In the genomic region with DNA sequence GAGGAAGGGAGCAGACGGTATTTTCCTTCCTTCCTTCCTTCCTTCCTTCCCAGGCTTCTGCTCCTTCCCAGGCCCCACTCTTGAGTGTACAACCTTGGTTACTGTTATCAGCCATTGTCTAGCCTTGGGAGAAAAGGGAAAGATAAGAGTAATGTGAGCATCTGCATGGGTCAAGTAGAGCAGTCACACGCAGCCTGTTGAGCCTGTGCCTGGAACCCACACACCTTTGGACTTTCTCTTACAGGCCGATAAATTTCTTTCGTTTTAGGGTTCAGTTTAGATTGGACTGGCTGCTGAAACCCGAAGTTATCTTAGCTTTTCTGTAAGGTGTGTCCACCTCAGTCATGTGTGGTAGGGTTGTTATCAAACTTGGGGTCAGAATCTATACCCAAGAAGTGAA, we compare ENCODE assay signal across 22 mouse cellular contexts. TPM values are rescaled to one million over a fixed set of nuclear protein-coding genes. Genes with fewer than 3 reads are reported as not detected.
DNase-seq lines count a peak whose midpoint lies in the region; ATAC-seq and TF ChIP-seq lines count a peak whose summit lies in the region.
"Had no signal": no experiment of that assay in that cellular context is flagged by ENCODE, and none has a peak within 500 bp of the region (broad histone marks: within the 10 kb centered on the region; RNA-seq: fewer than 3 reads in every experiment).

No protein-coding gene starts in this region.

- H3K27me3 ChIP-seq in MEL (ENCODE audit: control insufficient read depth in 1 of 2, insufficient read depth in 2 of 2, low read length in 2 of 2) = no peaks in the 10 kb centered on the region
- H3K27me3 ChIP-seq in intestine, embryonic 14.5 days (replicated peaks; ENCODE audit: control insufficient read depth, insufficient read depth, low read length) = no peaks in the 10 kb centered on the region
- H3K27me3 ChIP-seq in intestine, postnatal 0 days (replicated peaks; ENCODE audit: control insufficient read depth, insufficient read depth, low read length) = no peaks in the 10 kb centered on the region; the same call in 1 of the 2 replicates
- no peaks in the 10 kb centered on the region for H3K27me3 ChIP-seq in heart, adult 2 months (ENCODE audit: control insufficient read depth, insufficient read depth, low read length)
- no peaks in the 10 kb centered on the region for H3K27me3 ChIP-seq in hindbrain, embryonic 16.5 days (replicated peaks; ENCODE audit: control insufficient read depth, insufficient read depth, low read length)
- H3K27me3 ChIP-seq: hindbrain, embryonic 15.5 days; Patski had no signal

- no peak for TF ChIP-seq RAD21 in MEL (IDR thresholded peaks at IDR 0.05; ENCODE audit: low read depth, low read length)

- H3K79me2 ChIP-seq in MEL (ENCODE audit: control insufficient read depth, insufficient read depth, low read length, poor library complexity) = peaks cover 9% of the 10 kb centered on the region; the same call in 1 of the 2 replicates
- no peaks in the 10 kb centered on the region for H3K79me2 ChIP-seq in heart, adult 2 months (replicated peaks; ENCODE audit: control insufficient read depth, insufficient read depth, low read length)

- H3K4me2 ChIP-seq in intestine, embryonic 14.5 days (ENCODE audit: low read length) = no peak overlapping the region
- no peak overlapping the region for H3K4me2 ChIP-seq in intestine, postnatal 0 days (replicated peaks; ENCODE audit: low read depth)
- H3K4me2 ChIP-seq in hindbrain, embryonic 16.5 days (ENCODE audit: low read length) = no peak overlapping the region
- H3K4me2 ChIP-seq: heart, embryonic 13.5 days; hindbrain, embryonic 12.5 days; hindbrain, embryonic 15.5 days had no signal

- WGBS in intestine, embryonic 14.5 days = 82% methylated on average over 5 of the region's 5 CpGs
- WGBS in intestine, postnatal 0 days = 50% methylated on average over 5 of the region's 5 CpGs
- 76% methylated on average over 5 of the region's 5 CpGs for WGBS in heart, adult 2 months
- 93% methylated on average over 5 of the region's 5 CpGs for WGBS in hindbrain, embryonic 16.5 days

- H3K9ac ChIP-seq in MEL (ENCODE audit: control insufficient read depth, low read depth, low read length, poor library complexity, severe bottlenecking) = no peak overlapping the region
- H3K9ac ChIP-seq in intestine, embryonic 14.5 days (ENCODE audit: low read length) = no peak overlapping the region
- H3K9ac ChIP-seq in intestine, postnatal 0 days (ENCODE audit: low read depth, low read length) = no peak overlapping the region
- no peak overlapping the region for H3K9ac ChIP-seq in heart, adult 2 months (ENCODE audit: low read depth, low read length)
- H3K9ac ChIP-seq in hindbrain, embryonic 16.5 days (ENCODE audit: low read depth, low read length) = no peak overlapping the region
- H3K9ac ChIP-seq: forebrain, postnatal 0 days; heart, embryonic 13.5 days; hindbrain, embryonic 12.5 days; hindbrain, embryonic 15.5 days had no signal

- H3K4me1 ChIP-seq in MEL (ENCODE audit: control insufficient read depth in 1 of 2, insufficient read depth in 2 of 2, low read length in 2 of 2) = no peaks in the 10 kb centered on the region
- H3K4me1 ChIP-seq in intestine, embryonic 14.5 days (replicated peaks; ENCODE audit: control insufficient read depth, insufficient read depth, low read length) = no peaks in the 10 kb centered on the region
- H3K4me1 ChIP-seq in intestine, postnatal 0 days (replicated peaks; ENCODE audit: control insufficient read depth, insufficient read depth, low read length) = peaks cover 3% of the 10 kb centered on the region; the same call in 1 of the 2 replicates
- H3K4me1 ChIP-seq in heart, adult 2 months (ENCODE audit: control insufficient read depth, insufficient read depth, low read length) = no peaks in the 10 kb centered on the region
- H3K4me1 ChIP-seq in hindbrain, embryonic 16.5 days (ENCODE audit: control insufficient read depth, insufficient read depth, low read depth, low read length) = no peaks in the 10 kb centered on the region; the same call in 1 of the 2 replicates
- H3K4me1 ChIP-seq: heart, embryonic 13.5 days; hindbrain, embryonic 12.5 days had no signal

- intact Hi-C loops in heart, postnatal 10 days (cut with DNase I) = no loop called here
- intact Hi-C loops in heart, adult 2 months (cut with DNase I) = no loop called here

- H3K36me3 ChIP-seq in MEL (ENCODE audit: control insufficient read depth in 1 of 2, insufficient read depth in 2 of 2, low read length in 2 of 2) = peaks cover 0 to 3% of the 10 kb centered on the region in 2 experiments; a peak in 1 of 4 replicates
- H3K36me3 ChIP-seq in intestine, embryonic 14.5 days (ENCODE audit: control insufficient read depth, insufficient read depth, low read length) = no peaks in the 10 kb centered on the region
- H3K36me3 ChIP-seq in intestine, postnatal 0 days (ENCODE audit: control insufficient read depth, insufficient read depth) = no peaks in the 10 kb centered on the region
- H3K36me3 ChIP-seq in heart, adult 2 months (ENCODE audit: control insufficient read depth, insufficient read depth, low read length) = no peaks in the 10 kb centered on the region
- no peaks in the 10 kb centered on the region for H3K36me3 ChIP-seq in hindbrain, embryonic 16.5 days (ENCODE audit: control insufficient read depth, insufficient read depth, low read length)
- H3K36me3 ChIP-seq: heart, embryonic 10.5 days; heart, embryonic 13.5 days; hindbrain, embryonic 12.5 days; hindbrain, embryonic 15.5 days had no signal

- no peak for TF ChIP-seq EP300 in MEL (IDR thresholded peaks at IDR 0.05; ENCODE audit: low read depth in 1 of 2, low read length in 2 of 2)
- no peak for TF ChIP-seq EP300 in heart, adult 2 months (IDR thresholded peaks at IDR 0.05; ENCODE audit: insufficient read depth, low read depth, low read length)

- no peaks in the 10 kb centered on the region for H3K9me3 ChIP-seq in MEL (replicated peaks; ENCODE audit: insufficient read depth, low read length)
- H3K9me3 ChIP-seq in intestine, embryonic 14.5 days (ENCODE audit: control insufficient read depth, low read length) = no peaks in the 10 kb centered on the region
- H3K9me3 ChIP-seq in intestine, postnatal 0 days (ENCODE audit: control insufficient read depth) = no peaks in the 10 kb centered on the region
- no peaks in the 10 kb centered on the region for H3K9me3 ChIP-seq in hindbrain, embryonic 16.5 days (ENCODE audit: control insufficient read depth, low read length)
- H3K9me3 ChIP-seq: heart, embryonic 10.5 days; heart, embryonic 13.5 days; hindbrain, embryonic 12.5 days; hindbrain, embryonic 15.5 days had no signal

- no peak for TF ChIP-seq CTCF in MEL (IDR thresholded peaks at IDR 0.05 in 2 of 3, conservative IDR thresholded peaks at IDR 0.05 in 1 of 3; ENCODE audit: control insufficient read depth in 1 of 3, insufficient read depth in 1 of 3, low read depth in 2 of 3, low read length in 3 of 3, poor library complexity in 1 of 3, severe bottlenecking in 1 of 3)
- TF ChIP-seq CTCF in intestine, postnatal 0 days (IDR thresholded peaks at IDR 0.05; ENCODE audit: low read depth) = no peak
- TF ChIP-seq CTCF in heart, adult 2 months (IDR thresholded peaks at IDR 0.05) = no peak

- ATAC-seq in intestine, embryonic 14.5 days (replicated peaks; ENCODE audit: low FRiP score, low TSS enrichment, low read depth) = no peak
- peak; percentile 88 for ATAC-seq in intestine, postnatal 0 days
- ATAC-seq in hindbrain, embryonic 16.5 days = no peak
- ATAC-seq: forebrain, embryonic 14.5 days; forebrain, postnatal 0 days; Patski had no signal

- DNase-seq in heart, adult 11 months = peak; percentile 31
- no peak for DNase-seq in heart, postnatal 10 days
- DNase-seq in MEL (ENCODE audit: low read depth, low spot score) = peak; percentile 6
- peak; percentile 23 for DNase-seq in intestine, embryonic 14.5 days (ENCODE audit: low spot score)
- DNase-seq in heart, adult 2 months = no peak
- DNase-seq: adrenal gland, postnatal 14 days; cerebellum, adult 11-12 months; cerebellum, adult 8-10 months; cerebellum, postnatal 10 days; cerebellum, postnatal 36 days; forebrain, postnatal 0 days; gastrocnemius, adult 2 months; gastrocnemius, postnatal 14 days; heart, adult 18-20 months had no signal

- H3K27ac ChIP-seq in MEL (ENCODE audit: control insufficient read depth, low read depth, low read length) = no peak overlapping the region
- H3K27ac ChIP-seq in intestine, embryonic 14.5 days (ENCODE audit: low read depth) = no peak overlapping the region
- H3K27ac ChIP-seq in intestine, postnatal 0 days (ENCODE audit: low read depth, low read length) = peak overlapping the region; percentile 68
- no peak overlapping the region for H3K27ac ChIP-seq in heart, adult 2 months
- no peak overlapping the region for H3K27ac ChIP-seq in hindbrain, embryonic 16.5 days (ENCODE audit: low read depth, low read length)
- H3K27ac ChIP-seq: gastrocnemius, adult 2 months; heart, embryonic 10.5 days; heart, embryonic 13.5 days; hindbrain, embryonic 12.5 days; hindbrain, embryonic 15.5 days had no signal

- H3K4me3 ChIP-seq in MEL (ENCODE audit: control insufficient read depth in 1 of 2, insufficient read depth in 1 of 2, low read depth in 2 of 2, low read length in 2 of 2) = no peak overlapping the region
- H3K4me3 ChIP-seq in intestine, embryonic 14.5 days (ENCODE audit: low read depth, low read length) = no peak overlapping the region
- H3K4me3 ChIP-seq in intestine, postnatal 0 days (ENCODE audit: low read depth, low read length) = no peak overlapping the region
- no peak overlapping the region for H3K4me3 ChIP-seq in heart, adult 2 months
- no peak overlapping the region for H3K4me3 ChIP-seq in hindbrain, embryonic 16.5 days (ENCODE audit: low read length)
- H3K4me3 ChIP-seq: gastrocnemius, adult 2 months; heart, embryonic 10.5 days; heart, embryonic 13.5 days; hindbrain, embryonic 12.5 days; hindbrain, embryonic 15.5 days had no signal

- no peak for TF ChIP-seq POLR2A in MEL (IDR thresholded peaks at IDR 0.05; ENCODE audit: control insufficient read depth in 1 of 2, insufficient read depth in 1 of 2, low read depth in 1 of 2, low read length in 2 of 2, poor library complexity in 1 of 2)
- no peak for TF ChIP-seq POLR2A in heart, adult 2 months (IDR thresholded peaks at IDR 0.05; ENCODE audit: insufficient read depth, low read depth, low read length)

RNA-seq across cellular contexts. Expression of a gene that starts 10.5 kb away (rescaled TPM):
- 10 to 100 TPM; 45.9 to 56.3 TPM for total RNA-seq in heart, postnatal 10 days (2021)
- 13.4 and 18.0 TPM in 2 replicates for total RNA-seq in MEL (2012; rRNA removed)
- 10 to 100 TPM; 24.8 to 46.0 TPM for polyA plus RNA-seq in MEL (2012; ENCODE audit: insufficient read depth in 1 of 2, insufficient read length in 2 of 2, low read depth in 1 of 2, low replicate concordance in 2 of 2, missing spikeins in 1 of 2)
- polyA plus RNA-seq in intestine, embryonic 14.5 days (2014; fragmentation: Nextera tagmentation; extraction: Ambion mirVana) = 0.05 and 0.11 TPM in 2 replicates
- polyA plus RNA-seq in intestine, postnatal 0 days (2015; fragmentation: Nextera tagmentation; extraction: Ambion mirVana) = 22.1 and 23.2 TPM in 2 replicates
- 10 to 100 TPM; 38.5 to 42.5 TPM for total RNA-seq in heart, adult 2 months (2021)
- 21.3 and 26.7 TPM in 2 replicates for polyA plus RNA-seq in heart, adult 2 months (2012; rRNA removed)
- polyA plus RNA-seq in hindbrain, embryonic 16.5 days (2015; fragmentation: Nextera tagmentation; extraction: Ambion mirVana) = 5.0 and 6.1 TPM in 2 replicates

RNA-seq across cellular contexts. Expression of a gene that starts 58.2 kb away (rescaled TPM):
- 10 to 100 TPM; 48.9 to 50.0 TPM for total RNA-seq in heart, postnatal 10 days (2021)
- total RNA-seq in MEL (2012; rRNA removed) = 69.0 and 70.8 TPM in 2 replicates
- polyA plus RNA-seq in MEL (2012; ENCODE audit: insufficient read depth in 1 of 2, insufficient read length in 2 of 2, low read depth in 1 of 2, low replicate concordance in 2 of 2, missing spikeins in 1 of 2) = 100 to 1,000 TPM in 1 of 2 experiments, 10 to 100 TPM in 1; 72.1 to 244 TPM
- polyA plus RNA-seq in intestine, embryonic 14.5 days (2014; fragmentation: Nextera tagmentation; extraction: Ambion mirVana) = 129 and 135 TPM in 2 replicates
- polyA plus RNA-seq in intestine, postnatal 0 days (2015; fragmentation: Nextera tagmentation; extraction: Ambion mirVana) = 97.5 and 112 TPM in 2 replicates
- 10 to 100 TPM; 31.9 to 39.9 TPM for total RNA-seq in heart, adult 2 months (2021)
- polyA plus RNA-seq in heart, adult 2 months (2012; rRNA removed) = 3.4 and 8.0 TPM in 2 replicates
- 107 and 108 TPM in 2 replicates for polyA plus RNA-seq in hindbrain, embryonic 16.5 days (2015; fragmentation: Nextera tagmentation; extraction: Ambion mirVana)

Comparison
In these comparisons a context has a peak if more than half of its experiments do, and no peak if none do; other contexts are left out.
1. DNase-seq: peak in heart, adult 11 months (single experiment), MEL (single experiment) and intestine, embryonic 14.5 days (single experiment); none in heart, postnatal 10 days (0 of 2) and heart, adult 2 months (0 of 2).